Mouse (Mus musculus) hindbrain, postnatal 0 days (tissue): ENCODE measurements around the gene Inpp5d. TPM values are rescaled to one million over a fixed set of nuclear protein-coding genes. Genes with fewer than 3 reads are reported as not detected.

Experiments used
- ATAC-seq: fragments of 200-750 bp; cut with Nextera tagmentation; 2 replicates; pipeline ENCODE4 v1.8.0; 2017; ENCODE audit warnings: mild to moderate bottlenecking, moderate TSS enrichment, moderate library complexity
- DNase-seq: peaks from one replicate; pipeline ENCODE4 v3.0.0-alpha.2; 2015; ENCODE audit warnings: low spot score
- H3K27ac ChIP-seq: fragments of 300-500 bp; sonication (generic); 2 replicates; pipeline ENCODE4 v1.5.1; 2014; ENCODE audit warnings: mild to moderate bottlenecking
- H3K27me3 ChIP-seq: fragments of 300-500 bp; sonication (generic); 2 replicates; pipeline ENCODE4 v1.6.1; 2014; ENCODE audit warnings: low read length, mixed read lengths; ENCODE audit not compliant: insufficient read depth
- H3K36me3 ChIP-seq: fragments of 300-500 bp; sonication (generic); 2 replicates; pipeline ENCODE4 v1.6.1; 2014; ENCODE audit warnings: low read length, mixed read lengths; ENCODE audit not compliant: insufficient read depth
- H3K4me1 ChIP-seq: fragments of 300-500 bp; sonication (generic); 2 replicates; pipeline ENCODE4 v1.6.1; 2014; ENCODE audit warnings: antibody characterized with exemption, low read length, mixed read lengths; ENCODE audit not compliant: insufficient read depth
- H3K4me2 ChIP-seq: fragments of 300-500 bp; sonication (generic); 2 replicates; pipeline ENCODE4 v1.6.1; 2014; ENCODE audit warnings: low read depth, mild to moderate bottlenecking, low read length, moderate library complexity, mixed read lengths
- H3K4me3 ChIP-seq: fragments of 300-500 bp; sonication (generic); 2 replicates; pipeline ENCODE4 v1.5.1; 2014; ENCODE audit warnings: low read length
- H3K9ac ChIP-seq: fragments of 300-500 bp; sonication (generic); replicated peaks from 2 replicates; pipeline ENCODE4 v1.6.1; 2014; ENCODE audit warnings: mild to moderate bottlenecking, low read length, moderate library complexity, mixed read lengths
- H3K9me3 ChIP-seq: fragments of 300-500 bp; sonication (generic); 2 replicates; pipeline ENCODE4 v1.6.1; 2016; ENCODE audit warnings: low read length, mixed read lengths
- CTCF ChIP-seq: IDR thresholded peaks from 2 replicates; pipeline ENCODE4 v1.5.1; 2016; ENCODE audit warnings: antibody characterized with exemption, control low read depth, low read depth
- WGBS: fragments of 180-500 bp; shearing (Covaris S2); extraction: QIAGEN DNeasy Blood & Tissue Kit; methylation state at CpG from one replicate; pipeline ENCODE4 v1.1.7; 2014; 5-methylcytosine and 5-hydroxymethylcytosine counted together
- polyA plus RNA-seq: library from polyadenylated mRNA; unstranded; fragments of >200 nt; fragmentation: Nextera tagmentation; extraction: Ambion mirVana; gene quantifications from 2 replicates; pipeline ENCODE4 v1.2.1, GENCODE M21; 2015
- total RNA-seq: library from RNA; depleted of rRNA; stranded (reverse); fragments of >200 nt; gene quantifications from 2 replicates; pipeline ENCODE4 v1.2.3, GENCODE M21; 2014

Gene Inpp5d
- total and polyA plus RNA-seq, 2 experiments from 2014 or later = 2.1 to 7.4 TPM

DNA sequence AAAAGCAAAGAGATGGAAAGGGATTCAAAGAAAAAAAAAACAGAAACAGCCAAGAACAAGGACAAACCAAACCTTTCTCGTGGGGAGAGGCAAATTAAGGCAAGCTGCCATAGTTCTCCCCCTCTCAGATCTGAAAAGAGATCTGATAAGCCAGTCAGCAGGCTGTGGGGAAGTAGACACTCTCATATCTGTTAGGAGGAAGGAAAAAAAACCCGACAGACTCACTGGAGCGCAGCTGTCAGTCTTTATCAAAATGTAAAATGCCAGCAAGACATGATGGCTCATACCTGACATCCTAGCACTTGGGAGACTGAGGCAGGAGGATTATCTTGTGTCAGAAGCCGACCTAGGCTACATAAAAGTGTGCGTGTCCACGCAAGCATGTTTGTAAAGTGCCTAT lies 12.1 kb downstream of the Inpp5d start:
- no peak overlapping the region for H3K4me2 ChIP-seq
- no peak overlapping the region for H3K9ac ChIP-seq
- no peaks in the 10 kb centered on the region for H3K27me3 ChIP-seq
- no peak for DNase-seq
- TF ChIP-seq CTCF = no peak
- H3K27ac ChIP-seq = no peak overlapping the region
- WGBS = 74% methylated on average over 6 of the region's 6 CpGs
- H3K4me1 ChIP-seq = no peaks in the 10 kb centered on the region
- no peak overlapping the region for H3K4me3 ChIP-seq
- no peaks in the 10 kb centered on the region for H3K9me3 ChIP-seq
- ATAC-seq = no peak
- H3K36me3 ChIP-seq = no peaks in the 10 kb centered on the region

DNA sequence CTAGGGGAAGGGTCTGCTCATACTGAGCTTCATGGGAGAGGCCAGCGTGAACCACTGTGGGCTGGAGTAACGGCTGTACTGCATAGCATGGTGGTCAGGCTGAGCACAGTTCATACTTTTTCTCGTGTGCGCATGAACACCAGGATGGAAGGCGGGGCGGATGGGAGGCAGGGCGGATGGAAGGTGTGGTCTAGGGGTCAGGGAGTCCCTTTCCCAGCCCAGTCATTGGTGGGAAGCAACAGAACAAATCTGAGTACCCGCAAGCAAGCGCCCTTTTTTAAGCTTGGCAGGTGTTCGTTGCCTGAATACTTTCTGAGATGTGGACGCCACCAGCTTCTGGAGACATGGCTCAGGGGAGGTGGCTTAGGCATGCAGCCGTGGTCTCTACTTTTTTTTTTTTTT lies 16.6 kb downstream of the Inpp5d start:
- H3K27ac ChIP-seq = no peak overlapping the region
- WGBS = 86% methylated on average over 12 of the region's 12 CpGs
- no peak overlapping the region for H3K4me3 ChIP-seq
- no peak for TF ChIP-seq CTCF
- no peak overlapping the region for H3K9ac ChIP-seq
- H3K4me2 ChIP-seq = no peak overlapping the region
- H3K9me3 ChIP-seq = no peaks in the 10 kb centered on the region
- H3K36me3 ChIP-seq = no peaks in the 10 kb centered on the region
- no peak for DNase-seq
- ATAC-seq = no peak
- no peaks in the 10 kb centered on the region for H3K27me3 ChIP-seq
- H3K4me1 ChIP-seq = no peaks in the 10 kb centered on the region

DNA sequence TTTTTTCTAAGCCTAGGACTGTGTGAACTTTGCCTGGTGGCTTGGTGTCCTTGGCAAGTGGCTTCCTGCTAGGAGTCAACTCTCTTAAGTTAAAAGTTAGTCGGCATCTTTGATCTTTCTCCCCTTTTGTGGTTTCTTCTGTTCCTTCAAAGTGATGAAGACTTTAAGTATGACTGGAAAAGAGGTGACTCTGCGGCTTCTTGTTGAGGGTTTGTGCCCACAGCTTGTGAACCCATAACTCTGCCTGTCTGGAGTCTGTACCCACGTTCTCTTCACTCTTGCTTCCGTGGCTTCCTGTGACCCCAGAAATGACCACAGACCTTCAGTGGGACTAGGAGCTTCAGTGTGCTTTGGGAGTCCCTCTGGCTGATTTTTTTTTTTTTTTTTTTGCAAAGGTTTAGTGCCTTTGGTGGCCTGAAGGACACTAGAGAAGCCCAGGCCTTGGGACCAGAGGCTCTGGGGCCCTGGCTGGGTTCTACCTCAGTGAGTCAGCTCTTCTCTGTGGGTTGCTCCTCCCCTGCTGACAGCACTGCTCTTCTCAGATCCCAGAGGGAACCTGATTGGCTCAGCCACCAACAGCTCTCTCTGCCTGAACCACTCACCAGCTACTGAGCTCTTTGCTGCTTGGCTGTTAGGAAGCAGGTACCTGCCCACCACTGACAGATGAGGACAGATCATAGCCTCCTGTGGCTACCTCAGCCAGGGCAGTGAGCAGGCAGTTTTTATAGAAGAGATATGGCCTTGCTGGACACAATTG lies 17.2 kb downstream of the Inpp5d start:
- H3K4me2 ChIP-seq = no peak overlapping the region
- WGBS = 87% methylated on average over 4 of the region's 4 CpGs
- no peak for TF ChIP-seq CTCF

DNA sequence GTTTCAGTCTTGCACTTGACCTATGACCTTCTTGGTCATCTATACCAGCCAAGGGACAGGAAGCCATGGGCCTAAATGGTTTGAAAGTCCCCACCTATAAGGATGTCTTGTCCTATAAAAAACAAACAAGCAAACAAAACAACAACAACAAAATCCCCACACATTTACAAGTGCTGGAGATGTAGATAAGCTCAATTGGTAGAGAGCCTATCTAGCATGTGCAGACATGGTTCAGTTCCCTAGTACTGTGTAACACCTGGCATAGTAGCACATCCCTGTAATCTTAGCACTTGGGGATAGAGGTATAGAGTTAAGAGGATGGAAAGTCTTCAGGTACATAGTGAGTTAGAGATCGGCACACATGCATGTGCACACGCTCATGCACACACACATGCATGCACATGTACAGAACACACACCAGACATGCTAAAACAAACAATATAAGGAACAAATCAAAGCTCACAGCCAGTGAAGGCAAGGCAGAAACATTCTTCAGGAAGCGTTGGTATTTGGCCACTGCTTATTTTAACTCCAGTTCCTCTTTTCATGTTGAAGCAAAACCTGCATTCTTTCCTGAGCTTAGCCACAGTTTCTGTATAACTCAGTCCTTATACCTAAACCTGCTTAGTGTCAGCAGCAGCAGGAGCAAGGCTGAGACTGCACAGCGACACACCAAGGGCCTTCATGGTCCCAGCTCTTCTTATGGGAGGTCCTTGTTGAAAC lies 17.9 kb downstream of the Inpp5d start:
- no peak for DNase-seq
- H3K4me2 ChIP-seq = no peak overlapping the region
- 93% methylated on average over 4 of the region's 4 CpGs for WGBS
- H3K9ac ChIP-seq = no peak overlapping the region
- no peaks in the 10 kb centered on the region for H3K36me3 ChIP-seq
- H3K27ac ChIP-seq = no peak overlapping the region
- no peaks in the 10 kb centered on the region for H3K9me3 ChIP-seq
- H3K4me3 ChIP-seq = no peak overlapping the region
- no peak for ATAC-seq
- no peak for TF ChIP-seq CTCF
- H3K4me1 ChIP-seq = no peaks in the 10 kb centered on the region
- H3K27me3 ChIP-seq = no peaks in the 10 kb centered on the region

More for the DNA sequence above, 17.2 kb downstream of the Inpp5d start:
- no peak overlapping the region for H3K27ac ChIP-seq
- DNase-seq (no peak), ATAC-seq (no peak)
- H3K36me3 ChIP-seq = no peaks in the 10 kb centered on the region
- H3K4me3 ChIP-seq = no peak overlapping the region
- no peaks in the 10 kb centered on the region for H3K27me3 ChIP-seq
- no peaks in the 10 kb centered on the region for H3K4me1 ChIP-seq
- H3K9ac ChIP-seq = no peak overlapping the region
- no peaks in the 10 kb centered on the region for H3K9me3 ChIP-seq

DNA sequence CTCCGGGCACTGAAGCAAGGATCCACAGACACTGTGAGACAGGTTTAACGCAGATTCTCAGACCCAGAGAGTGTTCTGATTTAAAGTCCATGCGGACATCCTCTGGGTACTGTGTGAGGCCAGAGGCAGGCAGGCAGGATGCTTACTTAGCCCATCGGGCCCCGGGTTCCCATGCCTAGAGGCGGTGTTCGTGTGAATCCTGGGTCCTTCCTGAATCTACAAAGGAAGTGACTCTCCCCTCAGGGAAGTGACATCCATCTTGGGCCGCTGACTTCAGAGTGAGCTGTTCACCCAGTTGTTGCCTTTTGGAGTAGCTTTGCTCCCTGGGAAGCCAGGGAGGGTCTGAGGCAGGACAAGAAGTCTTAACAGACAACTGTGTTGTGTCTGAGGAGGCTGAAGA lies 19.6 kb downstream of the Inpp5d start:
- ATAC-seq (no peak), DNase-seq (no peak)
- Histone ChIP-seq H3K36me3 (no peaks in the 10 kb centered on the region), H3K27ac (no peak overlapping the region), H3K4me3 (no peak overlapping the region), H3K9me3 (no peaks in the 10 kb centered on the region), H3K4me1 (no peaks in the 10 kb centered on the region), H3K9ac (no peak overlapping the region), H3K4me2 (no peak overlapping the region), H3K27me3 (no peaks in the 10 kb centered on the region)
- TF ChIP-seq CTCF = no peak
- 87% methylated on average over 8 of the region's 8 CpGs for WGBS

DNA sequence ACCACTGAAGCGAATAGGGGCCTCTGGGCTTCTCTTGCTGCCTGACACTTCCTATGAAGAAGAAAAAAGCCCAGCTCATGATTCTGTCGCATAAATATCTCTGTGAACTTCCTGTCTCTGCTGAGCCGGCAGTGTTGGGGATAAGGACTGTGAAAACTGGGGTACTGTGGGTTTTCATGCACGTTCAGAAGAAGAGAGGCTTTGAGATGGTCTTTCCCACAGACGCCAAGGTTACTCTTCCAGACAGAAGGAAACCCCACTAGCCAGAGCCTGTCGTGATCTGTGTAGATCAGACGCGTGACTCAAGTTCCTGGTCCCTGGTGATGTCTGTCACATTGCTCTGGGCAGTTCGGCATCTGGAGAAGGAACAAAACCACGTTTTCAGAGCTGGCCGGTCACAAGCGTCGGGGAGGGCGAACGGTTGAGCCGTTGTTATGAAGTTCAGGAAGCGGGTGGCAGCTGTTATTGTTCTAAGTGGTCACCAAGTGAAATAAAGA lies 20.1 kb downstream of the Inpp5d start:
- ATAC-seq (no peak), DNase-seq (no peak)
- Histone ChIP-seq H3K4me3 (no peak overlapping the region), H3K9me3 (no peaks in the 10 kb centered on the region), H3K9ac (no peak overlapping the region), H3K4me1 (no peaks in the 10 kb centered on the region), H3K4me2 (no peak overlapping the region), H3K27me3 (no peaks in the 10 kb centered on the region), H3K36me3 (no peaks in the 10 kb centered on the region), H3K27ac (no peak overlapping the region)
- 72% methylated on average over 17 of the region's 17 CpGs for WGBS
- TF ChIP-seq CTCF = no peak

DNA sequence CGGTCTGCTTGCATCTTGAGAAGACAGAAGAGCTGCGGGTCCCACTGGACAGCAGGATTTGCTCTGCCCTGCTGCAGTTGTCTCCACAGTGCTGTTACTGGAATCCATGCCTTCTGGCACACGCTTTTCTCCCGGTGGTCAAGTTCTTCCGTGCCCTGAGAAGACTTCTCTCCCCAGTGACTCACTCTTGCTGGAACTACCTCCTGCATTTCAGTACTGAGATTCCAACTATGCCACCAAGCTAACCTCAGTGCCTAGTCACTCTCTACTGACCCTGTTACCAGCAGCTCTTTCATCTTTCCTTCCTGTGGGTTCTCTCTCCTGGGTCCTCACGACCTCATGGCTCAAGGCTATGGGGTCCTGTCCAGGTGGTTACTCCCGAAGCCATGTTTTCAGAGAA lies 22.9 kb downstream of the Inpp5d start:
- H3K36me3 ChIP-seq = no peaks in the 10 kb centered on the region
- H3K4me3 ChIP-seq = no peak overlapping the region
- TF ChIP-seq CTCF = no peak
- DNase-seq (no peak), ATAC-seq (no peak)
- H3K27me3 ChIP-seq = no peaks in the 10 kb centered on the region
- H3K4me2 ChIP-seq = no peak overlapping the region
- no peaks in the 10 kb centered on the region for H3K9me3 ChIP-seq
- H3K9ac ChIP-seq = no peak overlapping the region
- H3K27ac ChIP-seq = no peak overlapping the region
- no peaks in the 10 kb centered on the region for H3K4me1 ChIP-seq
- WGBS = 86% methylated on average over 7 of the region's 7 CpGs
